Mouse (Mus musculus) layer of hippocampus, adult 18-20 months (tissue): ENCODE data around the gene Rnf144a. TPM values are rescaled to one million over a fixed set of nuclear protein-coding genes. Genes with fewer than 3 reads are reported as not detected.

Source experiments
- DNase-seq, 2 experiments: peaks; one replicate each; pipeline ENCODE4 v3.0.0; 2022; ENCODE audit warnings: low spot score in 2 of 2
- total RNA-seq, 2 experiments: library from RNA; stranded (reverse); gene quantifications; 2 replicates each; pipeline ENCODE4 v1.2.3; 2021

Rnf144a gene
- total RNA-seq, 2 experiments from 2014 or later, result 23.4 to 24.4 TPM

GRCm38 (mm10) chr12:26376541-26377323 is 38.3 kb downstream of the Rnf144a start:
- DNase-seq, result no peak

GRCm38 (mm10) chr12:26373721-26374120 is 41.3 kb downstream of the Rnf144a start:
- no peak for DNase-seq

GRCm38 (mm10) chr12:26370004-26370403 is 45.0 kb downstream of the Rnf144a start:
- peak; percentile 19 to 69 for DNase-seq

- DNase-seq, result no peak
Measured at GRCm38 (mm10) chr12:26367361-26367760, 47.7 kb downstream of the Rnf144a start.

GRCm38 (mm10) chr12:26366372-26366771 is 48.7 kb downstream of the Rnf144a start:
- DNase-seq, result no peak

GRCm38 (mm10) chr12:26365531-26366315 is 49.3 kb downstream of the Rnf144a start:
- no peak for DNase-seq

GRCm38 (mm10) chr12:26364822-26365221 is 50.2 kb downstream of the Rnf144a start:
- no peak for DNase-seq

- no peak for DNase-seq
Measured at GRCm38 (mm10) chr12:26360946-26361523, 54.0 kb downstream of the Rnf144a start.

- DNase-seq, result no peak
Measured at GRCm38 (mm10) chr12:26359817-26360216, 55.2 kb downstream of the Rnf144a start.

- DNase-seq, result no peak
Measured at GRCm38 (mm10) chr12:26359241-26359640, 55.8 kb downstream of the Rnf144a start.

- DNase-seq, result no peak
Measured at GRCm38 (mm10) chr12:26357246-26357645, 57.8 kb downstream of the Rnf144a start.

- DNase-seq, result peak in 1 of 2 experiments; percentile 21
Measured at GRCm38 (mm10) chr12:26356191-26356590, 58.9 kb downstream of the Rnf144a start.

- peak in 1 of 2 experiments; percentile 58 for DNase-seq
Measured at GRCm38 (mm10) chr12:26351321-26351720, 63.7 kb downstream of the Rnf144a start.

GRCm38 (mm10) chr12:26344408-26344807 is 70.6 kb downstream of the Rnf144a start:
- no peak for DNase-seq

- DNase-seq, result no peak
Measured at GRCm38 (mm10) chr12:26343131-26343530, 71.9 kb downstream of the Rnf144a start.

GRCm38 (mm10) chr12:26342663-26343062 is 72.4 kb downstream of the Rnf144a start:
- no peak for DNase-seq

GRCm38 (mm10) chr12:26342086-26342485 is 73.0 kb downstream of the Rnf144a start:
- no peak for DNase-seq

- no peak for DNase-seq
Measured at GRCm38 (mm10) chr12:26340621-26341020, 74.4 kb downstream of the Rnf144a start.

- DNase-seq, result no peak
Measured at GRCm38 (mm10) chr12:26339886-26340285, 75.2 kb downstream of the Rnf144a start.

- DNase-seq, result no peak
Measured at GRCm38 (mm10) chr12:26339181-26339580, 75.9 kb downstream of the Rnf144a start.

GRCm38 (mm10) chr12:26333678-26334077 is 81.4 kb downstream of the Rnf144a start:
- DNase-seq, result no peak

GRCm38 (mm10) chr12:26331048-26331447 is 84.0 kb downstream of the Rnf144a start:
- peak; percentile 25 to 57 for DNase-seq
